Mouse (Mus musculus): ENCODE data around the gene Cand1.

DNA sequence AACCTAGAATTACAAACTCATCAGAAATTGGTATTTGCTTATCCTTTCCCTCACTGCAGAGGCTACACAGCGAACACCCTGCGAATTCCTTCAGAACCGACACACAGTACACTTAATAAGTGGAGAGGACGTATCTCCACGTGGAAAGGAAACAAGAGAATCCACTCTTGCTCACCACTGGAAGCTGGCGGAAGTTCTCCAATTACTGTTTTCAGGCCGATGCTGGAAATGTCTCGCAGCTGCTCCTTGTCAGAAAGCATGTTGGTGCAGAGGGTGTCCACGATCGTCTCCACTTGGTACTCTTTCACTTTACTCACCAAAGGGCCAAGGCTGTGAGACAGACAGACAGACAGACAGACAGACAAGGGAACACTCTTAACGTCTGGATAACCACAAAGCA lies 20.4 kb downstream of the Cand1 start:
- TF ChIP-seq CTCF (IDR thresholded peaks at IDR 0.05) (no peak), POLR2A (IDR thresholded peaks at IDR 0.05; ENCODE audit: insufficient read depth, low read depth, low read length) (no peak), EP300 (IDR thresholded peaks at IDR 0.05; ENCODE audit: insufficient read depth, low read depth, low read length) (no peak)

Measured in heart, adult 2 months (tissue).